Mouse (Mus musculus) CD4-positive helper T cell, adult 2 months (primary cell): Measurements from ENCODE around the gene 9430038I01Rik.

Source experiments
- DNase-seq: peaks from one replicate; pipeline ENCODE4 v3.0.0-alpha.2; 2012; ENCODE audit warnings: low read depth, missing footprints, low spot score

Gene 9430038I01Rik

GRCm38 (mm10) chr7:137366736-137367135, 43.8 kb downstream of the 9430038I01Rik start:
- DNase-seq: no peak

- no peak for DNase-seq
These were observed 45.5 kb downstream of the 9430038I01Rik start for GRCm38 (mm10) chr7:137365056-137365455.

- no peak for DNase-seq
These were observed 46.0 kb downstream of the 9430038I01Rik start for GRCm38 (mm10) chr7:137364571-137364970.

DNA sequence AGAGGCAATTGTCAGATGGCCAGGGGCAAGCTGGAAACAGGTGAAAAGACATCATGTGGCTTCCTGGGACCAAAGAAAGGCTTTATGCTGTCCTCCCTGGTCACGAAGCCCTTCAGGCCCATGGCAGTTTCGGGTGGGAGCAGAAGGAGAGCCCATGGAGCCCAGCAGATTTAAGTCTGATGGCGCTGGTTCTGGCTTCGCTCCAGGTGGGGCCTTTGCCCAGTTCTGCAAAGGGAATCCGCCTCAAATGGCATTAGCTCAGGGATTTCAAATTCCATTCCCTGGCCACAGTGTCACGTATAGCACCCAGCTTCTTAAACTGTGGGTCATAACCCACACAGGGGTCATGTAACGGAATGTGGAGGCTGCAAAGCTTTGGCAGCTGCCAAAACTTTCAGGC, 63.7 kb downstream of the 9430038I01Rik start:
- DNase-seq: no peak

GRCm38 (mm10) chr7:137346068-137346467, 64.5 kb downstream of the 9430038I01Rik start:
- no peak for DNase-seq

DNA sequence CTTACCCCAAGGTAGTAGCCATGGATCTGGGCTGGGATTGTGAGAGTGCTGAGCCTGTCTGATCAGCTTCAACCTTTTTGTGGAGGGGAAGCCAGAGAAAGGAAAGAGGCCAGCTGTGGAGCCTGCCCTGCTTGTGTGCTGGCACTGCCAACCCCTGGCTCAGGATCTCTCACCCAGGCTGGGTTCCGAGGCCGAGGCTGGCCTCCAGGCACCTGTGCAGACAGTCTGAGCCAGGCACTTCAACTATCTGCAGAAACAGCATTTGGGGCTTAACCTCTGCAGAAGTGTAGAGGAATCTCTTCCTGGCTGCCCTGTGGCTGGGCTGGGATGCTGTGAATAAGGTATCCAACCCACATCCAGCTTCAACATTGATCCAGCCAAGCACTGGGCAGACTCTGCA, 76.6 kb downstream of the 9430038I01Rik start:
- DNase-seq: no peak
